Mouse (Mus musculus) brain, embryonic 14.5 days (tissue): Measurements from ENCODE around the gene Nfia.

Experiments
- CTCF ChIP-seq: fragments of 200-500 bp; IDR thresholded peaks from 2 replicates; pipeline ENCODE4 v1.5.1; 2012; ENCODE audit warnings: inconsistent platforms, mild to moderate bottlenecking, moderate library complexity, borderline replicate concordance; ENCODE audit not compliant: insufficient read depth, insufficient read length; ENCODE audit errors: extremely low read depth
- POLR2A ChIP-seq: fragments of 200-500 bp; IDR thresholded peaks from 2 replicates; pipeline ENCODE4 v1.6.1; 2012; ENCODE audit warnings: mild to moderate bottlenecking, inconsistent platforms, borderline replicate concordance; ENCODE audit not compliant: poor library complexity, insufficient read depth, insufficient read length, severe bottlenecking; ENCODE audit errors: extremely low read depth

DNA sequence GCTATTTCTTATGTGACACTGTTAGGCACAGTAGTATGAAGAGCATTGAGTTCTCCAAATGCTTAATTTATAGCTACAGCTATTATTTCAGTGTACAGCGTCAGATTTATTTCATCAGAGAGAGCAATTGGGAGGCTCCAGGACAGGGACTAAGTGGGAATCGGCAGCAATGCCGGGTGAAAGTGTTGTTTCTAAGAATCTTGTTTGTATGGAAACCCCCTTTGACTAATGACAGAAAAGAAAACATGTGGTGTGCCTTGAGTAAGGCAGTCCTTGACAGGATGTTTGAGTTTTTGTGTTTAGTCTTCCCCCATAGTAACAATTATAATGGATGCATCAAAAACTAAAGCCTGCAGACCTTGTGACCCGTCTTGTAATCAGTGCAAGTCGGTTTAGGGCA, 204.4 kb downstream of the Nfia start:
- TF ChIP-seq CTCF = no peak
- no peak for TF ChIP-seq POLR2A
